Comparison of ENCODE assay signal across 10 mouse cellular contexts in genomic region chr15:63616506-63617208, GRCm38 (mm10).
DNase-seq lines count a peak whose midpoint lies in the region; ATAC-seq and TF ChIP-seq lines count a peak whose summit lies in the region.
"Had no signal": no experiment of that assay in that cellular context is flagged by ENCODE, and none has a peak within 500 bp of the region (broad histone marks: within the 10 kb centered on the region; RNA-seq: fewer than 3 reads in every experiment).

No protein-coding gene starts in this region.

- TF ChIP-seq CTCF in liver, adult 2 months (IDR thresholded peaks at IDR 0.05; ENCODE audit: low read depth, low read length), result no peak
- TF ChIP-seq CTCF in bone marrow macrophage, adult 2 months (IDR thresholded peaks at IDR 0.05; ENCODE audit: low read depth, low read length), result no peak

- peak; percentile 25 for DNase-seq in embryo, embryonic 10 days (ENCODE audit: low spot score)
- DNase-seq in embryo, embryonic 9.5 days (ENCODE audit: extremely low spot score), result no peak
- peak; percentile 35 for DNase-seq in liver, adult 2 months (ENCODE audit: extremely low read depth, low read depth, low spot score)
- DNase-seq in liver, embryonic 11.5 days (ENCODE audit: low spot score), result no peak
- DNase-seq in left cerebral cortex, postnatal 36 days (ENCODE audit: low spot score in 2 of 2), result no peak
- DNase-seq in frontal cortex, postnatal 14 days (ENCODE audit: low spot score in 2 of 2), result no peak
- DNase-seq: kidney, postnatal 10 days had no signal

- H3K79me2 ChIP-seq in liver, adult 2 months (ENCODE audit: control insufficient read depth, insufficient read depth, low read length), result no peaks in the 10 kb centered on the region
- no peaks in the 10 kb centered on the region for H3K79me2 ChIP-seq in macrophage (ENCODE audit: inconsistent target)

- no peak overlapping the region for H3K27ac ChIP-seq in liver, adult 2 months (replicated peaks; ENCODE audit: insufficient read depth, low read depth, low read length)
- H3K27ac ChIP-seq in liver, embryonic 11.5 days (ENCODE audit: low read depth, low read length), result no peak overlapping the region; the same call in 1 of the 2 replicates
- H3K27ac ChIP-seq in bone marrow macrophage, adult 2 months (ENCODE audit: insufficient read depth, low read depth, low read length), result peak overlapping the region; percentile 90
- peak overlapping the region; percentile 96 for H3K27ac ChIP-seq in macrophage
- H3K27ac ChIP-seq: stomach, postnatal 0 days had no signal

- 55% methylated on average over 8 of the region's 8 CpGs for WGBS in liver, adult 2 months
- WGBS in liver, embryonic 11.5 days, result 36% methylated on average over 8 of the region's 8 CpGs
- WGBS in macrophage (ENCODE audit: missing documents), result 10% methylated on average over 8 of the region's 8 CpGs

- no peak overlapping the region for H3K9ac ChIP-seq in liver, adult 2 months (ENCODE audit: low read depth, low read length)
- H3K9ac ChIP-seq in liver, embryonic 11.5 days (ENCODE audit: low read depth, low read length), result no peak overlapping the region

- no peak; the same call in 1 of the 2 replicates for ATAC-seq in liver, embryonic 11.5 days (replicated peaks; ENCODE audit: low FRiP score)

- no peaks in the 10 kb centered on the region for H3K36me3 ChIP-seq in liver, adult 2 months (ENCODE audit: control insufficient read depth, insufficient read depth, low read length)
- no peaks in the 10 kb centered on the region for H3K36me3 ChIP-seq in liver, embryonic 11.5 days (ENCODE audit: control insufficient read depth, insufficient read depth, low read length)
- H3K36me3 ChIP-seq in macrophage (ENCODE audit: inconsistent target), result no peaks in the 10 kb centered on the region

- H3K4me3 ChIP-seq in liver, adult 2 months (ENCODE audit: insufficient read depth, low read depth, low read length), result no peak overlapping the region
- no peak overlapping the region for H3K4me3 ChIP-seq in liver, embryonic 11.5 days (ENCODE audit: low read depth, low read length)
- no peak overlapping the region for H3K4me3 ChIP-seq in bone marrow macrophage, adult 2 months (ENCODE audit: insufficient read depth, low read length)
- H3K4me3 ChIP-seq in macrophage (ENCODE audit: inconsistent target), result no peak overlapping the region

- H3K4me1 ChIP-seq in liver, adult 2 months (ENCODE audit: control insufficient read depth, insufficient read depth, low read length), result no peaks in the 10 kb centered on the region; the same call in 1 of the 2 replicates
- H3K4me1 ChIP-seq in liver, embryonic 11.5 days (replicated peaks; ENCODE audit: control insufficient read depth, insufficient read depth, low read length), result no peaks in the 10 kb centered on the region
- H3K4me1 ChIP-seq in bone marrow macrophage, adult 2 months (ENCODE audit: control insufficient read depth, insufficient read depth, low read length), result peaks cover 47% of the 10 kb centered on the region

- intact Hi-C loops in left cerebral cortex, postnatal 36 days (cut with DNase I), result no loop called here

- H3K27me3 ChIP-seq in liver, adult 2 months (ENCODE audit: control insufficient read depth, insufficient read depth, low read length), result no peaks in the 10 kb centered on the region
- no peaks in the 10 kb centered on the region for H3K27me3 ChIP-seq in liver, embryonic 11.5 days (replicated peaks; ENCODE audit: control insufficient read depth, insufficient read depth, low read length)

- H3K4me2 ChIP-seq in liver, embryonic 11.5 days, result no peak overlapping the region

- TF ChIP-seq POLR2A in liver, adult 2 months (IDR thresholded peaks at IDR 0.05; ENCODE audit: extremely low read depth, insufficient read depth, low read length), result no peak
- TF ChIP-seq POLR2A in bone marrow macrophage, adult 2 months (IDR thresholded peaks at IDR 0.05; ENCODE audit: borderline replicate concordance, low read depth, low read length), result no peak

- no peaks in the 10 kb centered on the region for H3K9me3 ChIP-seq in liver, embryonic 11.5 days (ENCODE audit: control insufficient read depth, low read length)

Comparison
In these comparisons a context has a peak if more than half of its experiments do, and no peak if none do; other contexts are left out.
1. DNase-seq: peak in embryo, embryonic 10 days (single experiment) and liver, adult 2 months (single experiment); none in embryo, embryonic 9.5 days (single experiment), liver, embryonic 11.5 days (single experiment), left cerebral cortex, postnatal 36 days (0 of 2) and frontal cortex, postnatal 14 days (0 of 2).
2. H3K27ac ChIP-seq: peak in bone marrow macrophage, adult 2 months (single experiment) and macrophage (single experiment); none in liver, adult 2 months (single experiment) and liver, embryonic 11.5 days (single experiment).